Mouse (Mus musculus) layer of hippocampus, adult 18-20 months (tissue): ENCODE data around the gene Cdc5l. TPM values are rescaled to one million over a fixed set of nuclear protein-coding genes. Genes with fewer than 3 reads are reported as not detected.
A peak's percentile ranks its signal among the peaks of the same experiment; 100 is the strongest.
"Not testable (repeated sequence)": the region's sequence is repeated elsewhere in the genome, so short reads cannot be mapped to it uniquely, and the experiment has no call there.

Experiments
- DNase-seq, 2 experiments: peaks; one replicate each; pipeline ENCODE4 v3.0.0; 2022; ENCODE audit warnings: low spot score in 2 of 2
- long read RNA-seq: library from polyadenylated mRNA; stranded (forward); transcript quantifications from one replicate; pipeline ENCODE4 v2.0.0, GENCODE M21; 2021
- total RNA-seq, 2 experiments: library from RNA; stranded (reverse); gene quantifications; 2 replicates each; pipeline ENCODE4 v1.2.3; 2021

Gene Cdc5l
- 10 to 100 TPM; 58.7 TPM for total RNA-seq
- long read RNA-seq, transcript Cdc5l-201 (16 exons, 3,027 nt) = major isoform, 34 of 39 reads
- long read RNA-seq, partial matches to known transcripts = 4 of 39 reads
- long read RNA-seq, other reads (novel, unspliced or antisense) = 1 of 39 reads

DNA sequence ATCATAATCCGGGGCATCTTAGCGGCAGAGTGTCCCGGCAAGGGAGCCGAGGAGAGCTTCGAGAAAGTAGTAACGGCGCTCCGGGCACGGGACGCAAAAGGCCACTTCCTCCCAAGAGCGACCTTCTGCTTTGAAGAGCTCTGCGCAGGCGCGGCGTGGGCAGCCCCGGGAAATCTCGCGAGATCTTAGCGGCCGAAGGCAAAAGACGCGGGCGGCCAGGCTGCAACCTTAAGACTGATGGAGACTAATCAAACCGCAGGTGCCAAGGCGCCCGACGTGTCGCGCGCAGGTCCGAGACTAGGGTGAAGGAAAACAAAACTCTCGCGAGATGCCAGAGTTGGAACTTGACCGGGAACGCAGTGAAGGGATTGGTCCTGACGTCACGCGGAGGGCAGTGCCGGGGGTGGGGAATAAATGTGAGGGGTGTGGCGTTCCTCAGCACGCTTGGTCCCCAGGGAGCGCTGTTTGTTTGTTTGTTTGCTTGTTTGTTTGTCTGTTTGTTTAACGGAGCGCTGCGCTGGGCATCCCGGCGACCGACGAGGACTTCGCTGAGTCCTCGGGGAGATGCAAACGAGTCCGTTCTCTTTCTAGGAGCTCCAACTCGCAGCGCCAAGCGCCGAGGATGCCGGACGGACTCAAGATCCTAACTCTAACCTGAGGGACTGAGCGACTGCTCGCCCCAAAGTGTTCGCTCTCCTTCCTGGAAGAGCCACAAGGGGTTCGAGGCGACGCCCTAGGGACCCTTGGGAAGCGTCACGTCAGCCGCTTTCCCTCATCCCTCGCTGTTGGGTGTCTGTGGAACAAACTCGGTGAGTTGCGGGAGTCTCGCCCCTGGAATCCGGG lies at the start of gene Cdc5l:
Gene Cdc5l (minus strand): TSS at position 319 of the 843 bp plus-strand sequence.
- DNase-seq = peak; percentile 92 to 96

DNA sequence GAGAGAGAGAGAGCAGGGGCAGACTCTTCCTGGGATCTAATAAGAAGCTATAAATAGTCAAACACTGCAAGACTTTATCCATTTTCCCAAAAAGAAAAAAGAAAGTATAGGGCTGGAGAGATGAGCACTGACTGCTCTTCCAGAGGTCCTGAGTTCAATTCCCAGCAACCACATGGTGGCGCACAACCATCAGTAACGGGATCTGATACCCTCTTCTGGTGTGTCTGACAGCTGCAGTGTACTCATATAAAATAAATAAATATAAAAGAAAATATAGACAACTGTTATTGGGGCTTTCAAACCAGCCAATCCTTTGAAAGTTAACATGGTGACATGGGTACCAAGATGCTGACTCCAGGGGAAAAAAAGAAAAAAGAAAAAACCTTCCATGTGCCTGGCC lies 46.9 kb upstream of the Cdc5l start:
- DNase-seq = peak in 1 of 2 experiments; percentile 31

DNA sequence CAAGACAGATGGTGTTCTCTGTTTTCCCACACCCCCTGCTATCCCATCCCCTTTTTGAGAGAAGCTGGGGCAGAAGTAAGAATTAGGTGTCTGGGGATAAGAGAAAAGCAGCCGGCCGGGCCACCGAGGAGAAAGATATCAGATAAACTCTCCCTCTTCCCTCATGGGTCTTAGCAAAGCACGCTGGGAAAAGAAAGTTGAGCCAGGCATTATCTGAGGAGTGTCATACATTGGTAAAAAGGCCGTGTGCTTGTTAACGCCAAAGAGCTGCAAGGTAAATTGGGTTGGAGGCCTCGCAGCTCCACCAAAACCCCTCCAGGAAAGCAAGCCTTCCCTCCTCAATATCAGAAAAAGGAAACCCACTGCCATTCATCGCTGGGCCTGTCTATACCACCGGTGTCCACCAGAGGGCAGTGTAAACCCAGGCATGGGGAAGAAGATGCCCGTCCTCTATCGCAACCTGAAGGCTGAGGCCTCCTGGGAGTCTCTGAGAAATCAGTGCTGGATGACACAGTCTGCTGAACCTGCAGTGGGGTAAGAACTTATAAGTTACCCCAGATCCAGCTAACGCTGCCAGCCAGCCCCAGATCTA lies 44.8 kb upstream of the Cdc5l start:
- peak; percentile 75 to 88 for DNase-seq

DNA sequence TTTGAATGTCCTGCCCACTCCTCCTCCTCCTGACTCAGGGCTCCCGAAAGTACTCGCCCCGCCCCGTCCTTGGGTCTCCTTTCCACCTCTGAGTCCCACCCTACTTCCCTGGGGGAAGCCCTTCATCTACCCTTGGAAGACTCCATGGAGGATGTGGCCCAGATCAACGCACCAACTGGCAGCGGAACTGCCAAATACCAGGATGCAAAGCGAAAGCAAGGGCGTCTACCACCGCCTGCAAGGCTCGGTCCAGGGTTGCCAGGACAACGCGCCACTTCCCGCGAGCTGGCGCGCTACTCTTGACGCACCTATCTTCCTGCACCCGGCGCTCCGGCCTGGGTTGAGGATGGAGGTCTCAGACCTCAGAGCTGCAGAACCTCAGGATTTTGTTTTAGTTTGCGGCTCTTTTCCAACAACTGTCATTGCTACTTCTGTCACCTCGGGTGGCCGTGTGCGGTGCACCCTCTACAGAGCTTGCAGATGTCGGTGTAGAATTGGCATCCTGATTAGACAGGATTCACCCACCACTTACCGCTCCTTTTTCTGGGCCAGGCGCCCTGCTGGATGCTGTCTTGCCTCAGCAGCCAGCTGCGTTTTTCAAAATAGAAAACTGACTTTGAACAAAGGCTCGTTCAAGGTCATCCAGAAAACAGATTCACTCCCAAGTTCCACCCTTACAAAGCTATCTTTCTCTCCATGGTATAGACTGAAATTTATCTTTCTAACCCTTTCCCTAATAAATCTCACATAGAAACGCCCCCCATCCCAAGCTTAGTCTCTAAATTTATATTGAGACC lies 41.3 kb upstream of the Cdc5l start, which contains the start of gene Spats1:
Gene Spats1 (minus strand): TSS at position 747 of the 797 bp plus-strand sequence.
- peak; percentile 86 to 90 for DNase-seq

DNA sequence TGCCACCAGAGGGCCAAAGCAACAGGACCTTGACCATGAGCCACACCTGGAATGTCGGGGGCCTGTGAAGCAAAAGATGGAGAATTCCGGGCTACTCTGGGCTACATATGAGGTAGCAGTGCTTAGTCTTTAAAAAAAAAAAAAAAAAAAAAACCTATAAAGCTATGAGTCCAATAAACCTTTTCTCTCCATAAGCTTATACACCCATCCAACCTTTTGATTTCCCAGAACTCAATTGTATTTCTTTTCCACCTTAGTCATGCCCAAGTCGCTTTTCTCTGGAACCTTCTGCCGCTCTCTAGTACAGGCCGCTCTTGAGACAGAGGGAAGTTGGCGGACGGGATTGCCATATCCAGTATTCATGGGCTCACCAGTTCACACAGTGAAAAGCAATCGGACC lies 40.6 kb upstream of the Cdc5l start:
- DNase-seq = no peak

DNA sequence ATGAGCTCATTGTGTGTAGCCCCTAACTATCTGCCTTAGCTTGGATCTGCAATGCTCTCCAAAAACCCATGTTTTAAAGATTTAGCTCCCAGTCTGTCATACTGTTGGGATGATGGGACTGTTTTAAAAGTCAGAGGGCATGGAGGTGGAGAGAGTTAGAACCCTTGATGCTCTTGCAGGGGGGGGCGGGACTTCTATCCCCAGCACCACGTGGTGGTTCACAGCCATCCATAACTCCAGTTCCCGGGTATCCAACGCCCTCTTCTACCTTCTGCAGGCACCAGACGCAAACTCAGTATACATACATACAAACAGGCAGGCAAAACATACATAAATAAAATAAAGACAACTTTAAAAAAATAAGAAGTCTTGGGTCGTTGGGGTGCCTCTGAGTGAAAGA lies 40.1 kb upstream of the Cdc5l start:
- no peak for DNase-seq

DNA sequence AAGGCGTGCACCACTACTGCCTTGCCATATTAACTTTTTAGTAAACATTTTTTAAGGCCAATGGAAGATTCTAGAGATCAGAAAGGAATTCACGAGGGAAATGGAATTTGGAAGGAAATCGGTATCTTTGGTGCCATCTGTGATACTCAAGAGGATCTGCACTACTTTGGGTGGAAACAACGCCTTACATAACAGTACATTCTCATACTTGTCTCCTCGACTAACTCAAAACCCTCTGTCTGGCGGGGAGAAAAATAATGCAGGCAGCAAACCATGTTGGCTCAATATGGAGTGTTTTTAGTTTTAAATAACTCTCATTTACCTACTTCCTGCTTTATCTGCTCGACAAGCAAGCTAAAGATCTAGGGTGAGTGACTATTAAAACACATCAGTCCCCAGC lies 37.2 kb upstream of the Cdc5l start:
- peak in 1 of 2 experiments; percentile 37 for DNase-seq

DNA sequence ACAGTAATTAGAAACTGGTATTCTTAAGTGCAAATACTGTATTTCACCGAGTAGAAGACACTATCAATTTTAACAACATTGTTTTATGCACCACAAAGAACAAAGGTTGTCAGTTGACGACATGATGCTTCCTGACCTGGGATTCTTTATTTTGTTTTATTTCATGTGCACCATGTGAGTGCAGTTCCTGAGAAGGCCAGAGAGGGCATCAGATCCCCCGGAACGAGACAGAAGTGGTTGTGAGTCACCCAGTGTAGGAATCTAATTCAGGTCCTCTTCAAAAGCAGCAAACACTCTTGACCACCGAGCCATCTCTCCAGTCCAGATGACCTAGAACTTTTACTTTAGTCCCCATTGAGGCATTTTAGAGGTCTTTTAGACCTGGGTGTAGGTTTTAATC lies 34.8 kb upstream of the Cdc5l start:
- no peak for DNase-seq

DNA sequence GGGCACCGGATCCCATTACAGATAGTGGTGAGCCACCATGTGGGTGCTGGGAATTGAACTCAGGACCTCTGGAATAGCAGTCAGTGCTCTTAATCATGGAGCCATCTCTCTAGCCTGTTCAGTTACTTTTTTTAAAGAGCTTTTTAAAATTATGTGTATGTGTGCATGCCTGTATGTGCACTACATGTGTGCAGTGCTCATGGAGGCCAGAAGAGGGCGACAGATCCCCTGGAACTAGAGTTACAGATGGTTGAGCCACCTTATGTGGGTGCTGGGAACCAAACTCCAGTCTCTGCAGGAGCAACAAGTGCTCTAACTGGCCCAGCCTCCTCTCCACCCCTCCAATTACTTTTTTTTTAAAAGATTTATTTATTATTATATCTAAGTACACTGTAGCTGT lies 33.2 kb upstream of the Cdc5l start:
- DNase-seq = no peak

DNA sequence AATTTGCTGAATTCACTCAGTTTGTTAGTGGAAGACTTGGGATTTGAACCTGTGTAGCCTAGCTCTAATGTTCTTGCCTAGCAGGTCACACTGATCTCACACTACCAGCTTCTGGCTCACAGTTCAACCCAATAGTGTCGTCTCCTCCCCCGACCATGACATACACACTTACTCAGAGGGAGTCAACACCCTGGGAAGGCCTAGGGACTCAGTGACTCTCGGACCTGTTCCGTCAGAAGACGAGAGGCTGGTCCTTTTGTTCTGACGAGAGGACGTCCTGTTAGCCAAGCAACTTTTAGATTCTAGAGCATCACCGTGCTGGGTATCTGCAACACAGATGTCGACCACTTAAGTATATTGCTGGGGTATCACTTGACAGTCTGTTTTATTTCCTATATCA lies 30.7 kb upstream of the Cdc5l start:
- no peak for DNase-seq

DNA sequence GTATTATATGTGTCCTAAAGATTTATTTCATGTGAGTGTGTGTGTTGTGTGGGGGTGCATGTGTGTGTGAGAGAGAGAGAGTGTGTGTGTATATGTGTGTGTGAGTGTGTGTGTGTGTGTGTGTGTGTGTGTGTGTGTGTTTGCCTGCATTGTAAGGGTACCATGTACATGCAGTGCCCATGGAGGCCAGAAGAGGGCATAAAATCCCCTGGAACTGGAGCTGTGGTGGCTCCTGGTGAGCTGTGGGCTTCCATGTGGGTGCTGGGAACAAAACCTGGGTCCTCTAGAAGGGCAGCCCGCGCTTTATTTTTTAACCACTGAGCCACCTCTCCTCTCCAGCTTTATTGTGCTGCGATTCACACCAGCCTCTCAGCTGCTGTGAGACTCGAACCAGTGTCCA lies 29.0 kb upstream of the Cdc5l start:
- DNase-seq = no peak

DNA sequence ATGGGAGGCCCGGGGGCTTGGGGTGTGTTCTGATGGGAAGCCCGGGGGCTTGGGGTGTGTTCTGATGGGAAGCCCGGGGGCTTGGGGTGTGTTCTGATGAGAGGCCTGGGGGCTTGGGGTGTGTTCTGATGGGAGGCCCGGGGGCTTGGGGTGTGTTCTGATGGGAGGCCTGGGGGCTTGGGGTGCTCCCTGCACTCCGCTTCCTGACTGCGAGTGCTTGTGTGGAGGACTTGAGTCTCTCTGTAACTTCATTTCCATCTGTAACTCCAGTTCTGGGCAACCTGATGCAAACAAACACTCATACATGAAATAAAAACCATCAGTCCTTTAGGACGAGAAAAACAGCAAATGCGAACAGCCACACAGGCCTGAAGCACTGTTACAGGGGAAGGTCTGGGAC lies 25.5 kb upstream of the Cdc5l start:
- DNase-seq = no peak

DNA sequence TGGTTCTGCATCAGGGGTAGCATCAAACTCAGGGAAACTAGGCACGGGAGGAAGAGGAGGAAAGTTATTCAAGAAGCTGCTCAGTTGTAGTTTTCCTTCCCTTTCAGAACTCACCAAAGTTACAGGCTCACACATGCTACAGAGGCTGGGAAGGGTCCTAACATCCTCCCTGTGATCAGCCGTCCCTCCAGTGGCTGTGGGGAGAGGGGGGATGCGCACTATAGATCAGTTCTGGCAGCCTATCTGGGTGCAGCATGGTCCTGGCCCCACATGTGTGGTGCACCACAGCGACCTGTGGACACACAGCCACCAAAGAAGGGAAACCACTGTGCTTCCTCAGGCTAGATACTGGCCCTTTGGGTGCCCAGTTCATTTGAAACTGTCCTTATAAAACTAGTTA lies 25.0 kb upstream of the Cdc5l start:
- no peak for DNase-seq

DNA sequence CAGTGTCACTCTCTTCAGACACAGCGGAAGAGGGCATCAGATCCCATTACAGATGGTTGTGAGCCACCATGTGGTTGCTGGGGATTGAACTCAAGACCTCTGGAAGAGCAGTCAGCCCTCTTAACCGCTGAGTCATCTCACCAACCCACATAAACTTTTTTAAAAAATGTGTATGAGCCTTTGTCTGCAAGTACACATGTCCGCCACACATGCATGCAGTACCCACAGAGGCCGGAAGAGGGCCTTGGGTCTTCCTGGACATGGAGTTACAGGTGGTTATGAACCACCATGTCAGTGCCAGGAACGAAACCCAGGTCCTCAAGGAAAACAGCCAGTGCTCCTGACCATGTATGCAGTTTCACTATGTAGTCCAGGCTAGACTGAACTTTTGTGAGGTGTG lies 23.9 kb upstream of the Cdc5l start:
- DNase-seq = no peak

DNA sequence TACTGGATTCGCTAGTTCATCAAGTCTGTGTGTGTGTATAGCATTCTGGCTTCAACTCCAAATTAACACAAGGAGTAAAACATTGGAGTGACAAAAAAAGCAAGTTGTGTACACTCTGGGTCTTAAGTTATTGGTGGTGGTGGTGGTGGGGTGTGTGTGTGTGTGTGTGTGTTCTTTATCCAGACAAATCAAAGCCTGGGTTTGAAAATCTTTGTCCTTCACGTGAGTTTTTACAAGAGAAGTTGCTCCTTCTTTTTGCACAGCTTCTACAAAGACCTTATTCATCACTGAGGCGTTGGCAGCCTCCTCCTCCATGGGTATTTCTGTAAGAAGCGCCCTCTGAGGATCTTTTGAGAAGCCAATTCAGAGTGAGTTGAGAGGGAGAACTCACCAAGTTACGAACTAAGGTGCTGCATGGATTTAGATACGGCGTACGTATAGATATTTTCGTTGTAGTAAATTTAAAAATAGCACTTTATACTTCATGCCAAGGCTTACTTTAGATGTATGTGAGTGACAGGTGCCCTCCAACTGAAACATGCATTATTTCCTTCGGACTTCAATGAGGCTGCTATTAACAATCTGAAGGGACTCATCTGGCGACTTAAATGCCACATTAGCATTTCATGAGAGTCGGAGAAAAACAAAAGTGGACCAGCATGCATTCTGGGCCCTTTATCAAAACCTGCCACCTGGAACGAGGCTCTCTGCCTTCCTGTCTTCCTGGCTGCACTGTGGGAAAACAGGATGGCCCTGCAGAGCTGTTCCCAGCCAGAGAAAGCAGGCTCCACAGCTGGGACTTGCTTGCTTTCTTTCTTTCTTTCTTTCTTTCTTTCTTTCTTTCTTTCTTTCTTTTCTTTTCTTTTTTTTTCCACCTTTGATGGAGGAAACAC lies 23.0 kb upstream of the Cdc5l start:
- DNase-seq = no peak

DNA sequence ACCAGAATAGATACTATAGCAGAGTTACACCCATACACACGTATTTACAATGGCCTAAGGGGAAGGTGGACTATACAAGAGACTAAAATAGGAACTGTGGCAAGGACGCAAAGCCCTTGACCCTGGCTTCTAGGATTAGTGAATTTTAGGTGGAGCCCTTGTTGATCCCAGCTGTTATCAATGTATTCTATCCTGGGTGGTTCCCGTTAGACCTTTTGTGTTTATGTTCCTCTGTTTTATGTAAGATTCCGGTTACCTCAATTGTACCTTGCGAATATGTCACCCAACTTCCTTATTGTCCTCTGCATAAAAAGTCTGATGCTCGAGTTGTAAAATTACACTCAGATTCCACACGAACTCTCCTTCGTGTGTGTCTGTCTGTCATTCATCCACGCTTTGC lies 22.2 kb upstream of the Cdc5l start:
- not testable (repeated sequence) for DNase-seq

DNA sequence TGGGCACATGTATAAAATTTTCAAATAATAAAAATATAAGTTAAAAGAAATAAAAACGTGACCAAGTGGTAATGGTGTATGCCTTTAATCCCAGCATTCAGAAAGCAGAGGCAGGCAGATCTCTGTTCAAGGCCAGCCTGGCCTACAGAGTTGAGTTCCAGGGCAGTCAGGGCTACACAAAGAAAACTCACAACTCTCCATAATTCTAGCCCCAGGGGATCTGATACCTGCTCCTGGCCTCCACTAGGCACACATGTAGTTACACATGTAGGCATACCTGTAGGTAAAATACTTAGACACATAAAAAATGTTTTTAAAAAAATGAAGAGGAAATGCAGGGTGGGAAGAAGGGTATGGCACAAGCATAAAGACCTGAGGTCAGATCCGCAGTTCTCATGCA lies 21.3 kb upstream of the Cdc5l start:
- DNase-seq = no peak

DNA sequence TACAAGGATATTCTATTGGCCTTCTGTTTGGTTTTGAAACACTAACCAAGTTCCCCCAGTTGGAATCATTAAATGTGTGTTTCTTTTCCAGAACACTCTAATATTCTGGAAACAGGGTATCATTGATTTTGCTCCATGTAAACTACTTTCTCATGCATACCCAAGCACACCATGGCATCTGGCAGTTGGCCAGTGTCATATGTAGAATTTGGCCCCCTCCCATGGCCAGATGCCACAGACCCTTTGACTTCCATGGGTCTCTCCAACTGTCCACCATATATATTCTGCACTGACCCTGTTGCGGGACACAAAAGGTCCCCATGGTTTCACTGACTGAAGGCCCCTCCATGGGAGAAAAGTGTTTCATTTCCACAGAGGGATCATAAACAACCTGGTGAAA lies 18.7 kb upstream of the Cdc5l start:
- no peak for DNase-seq

DNA sequence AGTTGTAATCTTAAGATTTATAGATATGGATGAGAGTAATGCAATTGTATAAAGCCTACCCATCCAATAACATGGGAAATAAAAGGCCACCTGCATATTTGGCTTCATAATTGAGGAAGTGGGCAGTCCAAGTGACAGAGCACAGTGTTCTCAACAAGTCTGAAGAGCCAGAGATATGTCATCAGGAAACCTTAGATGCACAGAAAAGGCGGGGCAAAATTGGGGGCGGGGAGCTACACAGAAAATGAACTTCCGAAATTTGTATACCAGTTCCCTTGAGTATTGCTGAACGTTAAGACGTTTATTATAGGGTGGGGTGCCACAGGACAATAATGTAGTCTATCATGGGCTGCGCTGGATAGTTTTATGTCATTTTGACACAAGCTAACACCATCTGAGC lies 16.6 kb upstream of the Cdc5l start:
- DNase-seq = no peak

DNA sequence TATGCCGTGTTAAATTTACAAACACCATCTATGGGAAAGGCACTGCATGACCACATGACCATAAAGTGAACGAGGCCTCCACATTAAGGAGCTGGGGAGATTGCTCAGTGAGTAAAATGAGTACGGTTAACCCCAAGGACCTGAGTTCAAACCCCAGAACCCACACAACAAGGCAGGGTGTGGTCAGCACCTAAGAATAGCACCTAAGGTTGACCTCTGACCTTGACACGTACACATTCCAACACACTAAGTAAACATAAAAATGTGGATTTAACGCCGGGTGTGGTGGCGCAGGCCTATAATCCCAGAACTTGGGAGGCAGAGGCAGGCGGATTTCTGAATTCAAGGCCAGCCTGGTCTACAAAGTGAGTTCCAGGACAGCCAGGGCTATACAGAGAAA lies 16.0 kb upstream of the Cdc5l start:
- DNase-seq = no peak

DNA sequence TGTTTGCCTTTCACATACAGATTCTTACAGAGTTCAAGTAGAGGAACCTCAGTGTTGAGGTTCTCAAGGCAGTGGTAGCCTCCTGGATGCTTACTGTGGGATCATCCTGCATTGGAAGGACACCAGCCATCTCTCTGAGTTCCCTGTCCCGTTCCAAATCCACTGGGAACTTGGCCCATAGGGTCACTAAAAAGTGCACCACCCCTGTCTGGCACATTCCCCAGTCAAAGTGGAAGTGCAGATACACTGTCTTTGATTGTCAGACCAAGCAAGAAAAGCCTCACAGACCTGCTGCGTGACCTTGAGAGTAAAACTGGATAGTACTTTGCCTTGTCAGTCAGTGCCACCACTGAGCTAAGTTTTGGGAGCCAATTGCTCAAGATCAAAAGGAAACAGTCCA lies 13.5 kb upstream of the Cdc5l start:
- DNase-seq = no peak
